Mouse (Mus musculus) liver, embryonic 14 days (tissue): ENCODE data around the gene Cyp26c1. TPM values are rescaled to one million over a fixed set of nuclear protein-coding genes. Genes with fewer than 3 reads are reported as not detected.

Experiments
- polyA plus RNA-seq: library from polyadenylated mRNA; depleted of rRNA; stranded (reverse); fragments of >200 nt; gene quantifications from 2 replicates; pipeline ENCODE4 v1.2.3, GENCODE M21; 2012; rRNA removed

The Cyp26c1 gene
- polyA plus RNA-seq = 0.02 TPM in 1 of 2 replicates, not detected in the other

GRCm38 (mm10) chr19:37685281-37685680 lies at the start of gene Cyp26c1:
Gene Cyp26c1, plus strand, starts transcription at chr19:37685581.

GRCm38 (mm10) chr19:37697651-37698272 lies 12.4 kb downstream of the Cyp26c1 start, which contains the start of gene Cyp26a1:
Gene Cyp26a1, plus strand, starts transcription at chr19:37697798.

Other genes with a start within 250 kb of the Cyp26c1 start
- gene Exoc6, start 135.2 kb upstream of the Cyp26c1 start, polyA plus RNA-seq = 17.4 and 19.7 TPM in 2 replicates
- 0.14 and 0.24 TPM in 2 replicates for gene Cyp26a1, start 12.2 kb downstream of the Cyp26c1 start, polyA plus RNA-seq